Comparison of ENCODE assay signal across 8 mouse cellular contexts in genomic region chr15:99094631-99095270, GRCm38 (mm10). TPM values are rescaled to one million over a fixed set of nuclear protein-coding genes. Genes with fewer than 3 reads are reported as not detected.
DNase-seq lines count a peak whose midpoint lies in the region; ATAC-seq lines count a peak whose summit lies in the region.

No protein-coding gene starts in this region.

- no peaks in the 10 kb centered on the region for H3K36me3 ChIP-seq in kidney, embryonic 14.5 days (ENCODE audit: control insufficient read depth, insufficient read depth, low read length)
- no peaks in the 10 kb centered on the region for H3K36me3 ChIP-seq in forebrain, embryonic 12.5 days (replicated peaks)

- no peaks in the 10 kb centered on the region for H3K9me3 ChIP-seq in kidney, embryonic 14.5 days (ENCODE audit: control insufficient read depth, low read length)
- no peaks in the 10 kb centered on the region for H3K9me3 ChIP-seq in forebrain, embryonic 12.5 days

- H3K27ac ChIP-seq in kidney, embryonic 14.5 days (ENCODE audit: low read depth, low read length), result no peak overlapping the region
- H3K27ac ChIP-seq in forebrain, embryonic 12.5 days, result no peak overlapping the region

- peaks cover 45% of the 10 kb centered on the region for H3K4me1 ChIP-seq in kidney, embryonic 14.5 days (ENCODE audit: control insufficient read depth, insufficient read depth, low read length)
- peaks cover 80% of the 10 kb centered on the region for H3K4me1 ChIP-seq in forebrain, embryonic 12.5 days

- WGBS in kidney, embryonic 14.5 days, result under 1% methylated on average over 27 of the region's 27 CpGs
- under 1% methylated on average over 27 of the region's 27 CpGs for WGBS in forebrain, embryonic 12.5 days

- H3K4me2 ChIP-seq in kidney, embryonic 14.5 days (replicated peaks; ENCODE audit: low read depth, low read length), result peak overlapping the region; percentile 22
- peak overlapping the region; percentile 39 for H3K4me2 ChIP-seq in forebrain, embryonic 12.5 days

- peak; percentile 65 for ATAC-seq in kidney, embryonic 14.5 days (ENCODE audit: low FRiP score, low TSS enrichment)
- ATAC-seq in forebrain, embryonic 12.5 days (ENCODE audit: low FRiP score), result peak; percentile 57

- peaks cover 64% of the 10 kb centered on the region for H3K27me3 ChIP-seq in kidney, embryonic 14.5 days (ENCODE audit: control insufficient read depth, insufficient read depth, low read length)
- H3K27me3 ChIP-seq in forebrain, embryonic 12.5 days, result peaks cover 98% of the 10 kb centered on the region

- DNase-seq in kidney, adult 18-20 months, result no peak
- peak; percentile 42 for DNase-seq in R1 (ENCODE audit: low read depth, low spot score)
- peak; percentile 78 for DNase-seq in mesoderm, embryonic 11.5 days (ENCODE audit: low read depth, low spot score)
- DNase-seq in yolk sac, embryonic 10.5 days (ENCODE audit: low spot score), result no peak
- DNase-seq in urinary bladder, postnatal 14 days (ENCODE audit: low spot score), result no peak
- DNase-seq in ovary, postnatal 14 days (ENCODE audit: low spot score), result no peak

- no peak overlapping the region for H3K9ac ChIP-seq in kidney, embryonic 14.5 days (ENCODE audit: low read depth, low read length)
- no peak overlapping the region for H3K9ac ChIP-seq in forebrain, embryonic 12.5 days

- H3K4me3 ChIP-seq in kidney, embryonic 14.5 days (ENCODE audit: low read length), result no peak overlapping the region; the same call in 1 of the 2 replicates
- H3K4me3 ChIP-seq in forebrain, embryonic 12.5 days (replicated peaks), result peak overlapping the region; percentile 19; the same call in 1 of the 2 replicates

RNA-seq across cellular contexts. Expression of gene Dnajc22, which starts 1.8 kb away (rescaled TPM):
- 5.4 and 7.1 TPM in 2 replicates for polyA plus RNA-seq in kidney, embryonic 14.5 days (2014; fragmentation: Nextera tagmentation; extraction: Ambion mirVana)
- 0.76 and 1.0 TPM in 2 replicates for polyA plus RNA-seq in forebrain, embryonic 12.5 days (2016; fragmentation: Nextera tagmentation; extraction: Ambion mirVana)

RNA-seq across cellular contexts. Expression of gene C1ql4, which starts 7.1 kb away (rescaled TPM):
- 0.43 and 1.3 TPM in 2 replicates for polyA plus RNA-seq in kidney, embryonic 14.5 days (2014; fragmentation: Nextera tagmentation; extraction: Ambion mirVana)
- 0.44 and 1.3 TPM in 2 replicates for polyA plus RNA-seq in forebrain, embryonic 12.5 days (2016; fragmentation: Nextera tagmentation; extraction: Ambion mirVana)

RNA-seq across cellular contexts. Expression of gene Troap, which starts 20.4 kb away (rescaled TPM):
- 27.3 and 31.7 TPM in 2 replicates for polyA plus RNA-seq in kidney, embryonic 14.5 days (2014; fragmentation: Nextera tagmentation; extraction: Ambion mirVana)
- polyA plus RNA-seq in forebrain, embryonic 12.5 days (2016; fragmentation: Nextera tagmentation; extraction: Ambion mirVana), result 41.6 and 48.3 TPM in 2 replicates

RNA-seq across cellular contexts. Expression of gene Spats2, which starts 31.0 kb away (rescaled TPM):
- polyA plus RNA-seq in kidney, embryonic 14.5 days (2014; fragmentation: Nextera tagmentation; extraction: Ambion mirVana), result 51.5 and 55.2 TPM in 2 replicates
- polyA plus RNA-seq in forebrain, embryonic 12.5 days (2016; fragmentation: Nextera tagmentation; extraction: Ambion mirVana), result 65.5 and 69.8 TPM in 2 replicates

RNA-seq across cellular contexts. Expression of gene Prph, which starts 39.8 kb away (rescaled TPM):
- polyA plus RNA-seq in kidney, embryonic 14.5 days (2014; fragmentation: Nextera tagmentation; extraction: Ambion mirVana), result 0.13 and 0.31 TPM in 2 replicates
- 0.73 and 1.4 TPM in 2 replicates for polyA plus RNA-seq in forebrain, embryonic 12.5 days (2016; fragmentation: Nextera tagmentation; extraction: Ambion mirVana)

Comparison
In these comparisons a context has a peak if more than half of its experiments do, and no peak if none do; other contexts are left out.
1. DNase-seq: peak in R1 (single experiment) and mesoderm, embryonic 11.5 days (single experiment); none in kidney, adult 18-20 months (single experiment), yolk sac, embryonic 10.5 days (single experiment), urinary bladder, postnatal 14 days (single experiment) and ovary, postnatal 14 days (single experiment).